Comparison of ENCODE assay signal across 8 mouse cellular contexts in the genomic region with DNA sequence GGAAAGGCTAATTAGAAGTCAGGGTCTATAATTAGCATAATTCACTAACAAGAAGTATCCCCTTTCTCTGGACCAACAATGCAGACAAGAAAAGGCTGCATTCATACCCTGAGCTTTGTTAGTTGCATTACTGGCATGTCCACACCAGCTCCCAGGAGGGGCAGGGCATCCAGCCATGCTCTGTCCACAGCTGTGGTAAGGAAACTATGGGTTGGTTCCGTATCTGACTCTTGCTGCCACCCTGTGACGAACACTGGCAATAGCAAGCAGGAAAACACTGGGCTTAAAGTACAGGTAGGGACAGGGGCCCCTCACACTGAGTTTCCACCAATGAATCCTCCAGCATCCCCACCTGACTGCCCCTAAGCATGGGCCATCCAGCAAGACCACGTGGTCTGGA. TPM values are rescaled to one million over a fixed set of nuclear protein-coding genes. Genes with fewer than 3 reads are reported as not detected.
A peak's percentile ranks its signal among the peaks of the same experiment; 100 is the strongest.
DNase-seq lines count a peak whose midpoint lies in the region.

No protein-coding gene starts in this region.

- DNase-seq in thymus, postnatal 4 days: peak; percentile 9
- DNase-seq in thymus, postnatal 25 days: no peak
- DNase-seq in cerebellum, postnatal 14 days: peak; percentile 80 to 83
- peak; percentile 22 to 61 for DNase-seq in frontal cortex, postnatal 10 days (ENCODE audit: low spot score in 2 of 2)
- peak; percentile 46 to 74 for DNase-seq in layer of hippocampus, adult 8-10 months (ENCODE audit: low spot score in 2 of 2)
- peak; percentile 24 for DNase-seq in lung, postnatal 36 days
- DNase-seq in right cerebral cortex, postnatal 25 days: peak; percentile 52
- DNase-seq in B cell, adult 2 months: no peak

RNA-seq across cellular contexts. Expression of a gene that starts 25.5 kb away (rescaled TPM):
- total RNA-seq in layer of hippocampus, adult 8-10 months (2022): 100 to 1,000 TPM in 2 of 4 experiments, 10 to 100 TPM in 2; 95.3 to 105 (median 102) TPM

Comparison
In these comparisons a context has a peak if more than half of its experiments do, and no peak if none do; other contexts are left out.
1. DNase-seq: peak in thymus, postnatal 4 days (single experiment), cerebellum, postnatal 14 days (2 of 2), frontal cortex, postnatal 10 days (2 of 2), layer of hippocampus, adult 8-10 months (2 of 2), lung, postnatal 36 days (single experiment) and right cerebral cortex, postnatal 25 days (single experiment); none in thymus, postnatal 25 days (single experiment) and B cell, adult 2 months (0 of 2).